Mouse (Mus musculus) thymus, adult 2 months (tissue): Measurements from ENCODE around the gene Exosc5. TPM values are rescaled to one million over a fixed set of nuclear protein-coding genes. Genes with fewer than 3 reads are reported as not detected.

Source experiments
- DNase-seq: peaks from one replicate; pipeline ENCODE4 v3.0.0; 2021
- H3K27ac ChIP-seq: fragments of 200-500 bp; 2 replicates; pipeline ENCODE4 v1.5.1; 2012; ENCODE audit warnings: low read length, control low read depth; ENCODE audit not compliant: control insufficient read depth, insufficient read depth
- H3K27me3 ChIP-seq: fragments of 200-500 bp; 2 replicates; pipeline ENCODE4 v1.6.1; 2012; ENCODE audit warnings: mild to moderate bottlenecking, low read length, moderate library complexity, mixed read lengths; ENCODE audit not compliant: control insufficient read depth, insufficient read depth
- H3K36me3 ChIP-seq: fragments of 200-500 bp; 2 replicates; pipeline ENCODE4 v1.6.1; 2012; ENCODE audit warnings: mild to moderate bottlenecking, low read length, moderate library complexity; ENCODE audit not compliant: control insufficient read depth, insufficient read depth
- H3K4me1 ChIP-seq: fragments of 200-500 bp; replicated peaks from 2 replicates; pipeline ENCODE4 v1.6.1; 2012; ENCODE audit warnings: low read length; ENCODE audit not compliant: control insufficient read depth, insufficient read depth
- H3K4me3 ChIP-seq: fragments of 200-500 bp; 2 replicates; pipeline ENCODE4 v1.5.1; 2012; ENCODE audit warnings: mild to moderate bottlenecking, low read length, control low read depth, moderate library complexity; ENCODE audit not compliant: control insufficient read depth, insufficient read depth
- CTCF ChIP-seq: fragments of 200-500 bp; IDR thresholded peaks from 2 replicates; pipeline ENCODE4 v1.5.1; 2012; ENCODE audit warnings: mild to moderate bottlenecking, control low read depth, low read length, moderate library complexity, borderline replicate concordance; ENCODE audit not compliant: control insufficient read depth, poor library complexity, insufficient read depth; ENCODE audit errors: extremely low read depth
- POLR2A ChIP-seq: fragments of 200-500 bp; IDR thresholded peaks from 2 replicates; pipeline ENCODE4 v1.6.1; 2012; ENCODE audit warnings: mild to moderate bottlenecking, low read length, control low read depth, moderate library complexity; ENCODE audit not compliant: control insufficient read depth, poor library complexity, insufficient read depth; ENCODE audit errors: extremely low read depth
- WGBS: fragments of 180-500 bp; shearing (Covaris S2); methylation state at CpG from one replicate; pipeline ENCODE4 v1.1.7; 2018; 5-methylcytosine and 5-hydroxymethylcytosine counted together
- polyA plus RNA-seq: library from polyadenylated mRNA; depleted of rRNA; stranded (reverse); fragments of >200 nt; gene quantifications from 2 replicates; pipeline ENCODE4 v1.2.3, GENCODE M21; 2012

Exosc5 gene
- polyA plus RNA-seq, 1 experiment: 146 TPM

GRCm38 (mm10) chr7:25624851-25625250, 34.1 kb upstream of the Exosc5 start:
- Histone ChIP-seq H3K4me1 (peaks cover 27% of the 10 kb centered on the region), H3K27ac (no peak overlapping the region), H3K4me3 (no peak overlapping the region), H3K36me3 (no peaks in the 10 kb centered on the region), H3K27me3 (no peaks in the 10 kb centered on the region)
- WGBS: 84% methylated on average over 5 of the region's 5 CpGs
- no peak for DNase-seq
- no peak for TF ChIP-seq CTCF
- no peak for TF ChIP-seq POLR2A

- WGBS: 88% methylated on average over 10 of the region's 10 CpGs
- no peak overlapping the region for H3K4me3 ChIP-seq
- TF ChIP-seq CTCF (peak; percentile 20; the same call in 1 of the 2 replicates), POLR2A (no peak)
- peak; percentile 68 for DNase-seq
- no peaks in the 10 kb centered on the region for H3K36me3 ChIP-seq
- no peak overlapping the region for H3K27ac ChIP-seq
- H3K4me1 ChIP-seq: peaks cover 27% of the 10 kb centered on the region
- no peaks in the 10 kb centered on the region for H3K27me3 ChIP-seq
Measured at GRCm38 (mm10) chr7:25625594-25626250, 33.2 kb upstream of the Exosc5 start.

GRCm38 (mm10) chr7:25626509-25627430, 32.2 kb upstream of the Exosc5 start, which contains the start of gene B3gnt8:
B3gnt8 (plus strand) TSS chr7:25626654.
- peak within 1 kb of the TSS; percentile 52 for H3K4me3 ChIP-seq
- H3K36me3 ChIP-seq: no peaks in the 10 kb centered on the region
- H3K4me1 ChIP-seq: peaks cover 27% of the 10 kb centered on the region
- H3K27ac ChIP-seq: peak within 1 kb of the TSS; percentile 1; the same call in 1 of the 2 replicates
- peak; percentile 59 for DNase-seq
- TF ChIP-seq CTCF: no peak
- TF ChIP-seq POLR2A: no peak
- H3K27me3 ChIP-seq: no peaks in the 10 kb centered on the region
- 27% methylated on average over 29 of the region's 29 CpGs for WGBS

GRCm38 (mm10) chr7:25627431-25628322, 31.3 kb upstream of the Exosc5 start:
- Histone ChIP-seq H3K27me3 (no peaks in the 10 kb centered on the region), H3K4me1 (peaks cover 30% of the 10 kb centered on the region), H3K36me3 (no peaks in the 10 kb centered on the region), H3K27ac (peak overlapping the region; percentile 1; the same call in 1 of the 2 replicates), H3K4me3 (peak overlapping the region; percentile 52)
- peak; percentile 75 for DNase-seq
- TF ChIP-seq CTCF (no peak), POLR2A (no peak)
- WGBS: 20% methylated on average over 38 of the region's 38 CpGs

GRCm38 (mm10) chr7:25628323-25628620, 30.7 kb upstream of the Exosc5 start:
- no peak for DNase-seq
- TF ChIP-seq CTCF (no peak), POLR2A (no peak)
- H3K36me3 ChIP-seq: no peaks in the 10 kb centered on the region
- no peaks in the 10 kb centered on the region for H3K27me3 ChIP-seq
- WGBS: 87% methylated on average over 8 of the region's 8 CpGs
- peaks cover 30% of the 10 kb centered on the region for H3K4me1 ChIP-seq
- peak overlapping the region; percentile 52 for H3K4me3 ChIP-seq
- H3K27ac ChIP-seq: no peak overlapping the region

GRCm38 (mm10) chr7:25632679-25633078, 26.3 kb upstream of the Exosc5 start:
- Histone ChIP-seq H3K4me1 (peaks cover 37% of the 10 kb centered on the region), H3K36me3 (no peaks in the 10 kb centered on the region), H3K4me3 (no peak overlapping the region), H3K27ac (no peak overlapping the region), H3K27me3 (no peaks in the 10 kb centered on the region)
- 32% methylated on average over 5 of the region's 5 CpGs for WGBS
- TF ChIP-seq CTCF: no peak
- TF ChIP-seq POLR2A: no peak
- no peak for DNase-seq
